ENCODE assay signal across 16 mouse cellular contexts in genomic region chr6:144875862-144876261, GRCm38 (mm10).
DNase-seq lines count a peak whose midpoint lies in the region; ATAC-seq lines count a peak whose summit lies in the region.
"Had no signal": no experiment of that assay in that cellular context is flagged by ENCODE, and none has a peak within 500 bp of the region (broad histone marks: within the 10 kb centered on the region; RNA-seq: fewer than 3 reads in every experiment).

No protein-coding gene starts in this region.

- DNase-seq in spleen, adult 12 weeks (ENCODE audit: low spot score), result peak; percentile 6
- DNase-seq in spleen, postnatal 4 days (ENCODE audit: low spot score in 2 of 2), result no peak
- no peak for DNase-seq in adrenal gland, adult 2 months
- DNase-seq in kidney, adult 11 months, result no peak
- no peak for DNase-seq in lung, postnatal 4 days
- DNase-seq: B cell, adult 2 months; cerebellum, adult 9-11 months; heart, postnatal 10 days; kidney, adult 2 months; kidney, postnatal 14 days; layer of hippocampus, postnatal 36 days; right cerebral cortex, postnatal 25 days had no signal

- ATAC-seq in erythroblast, adult 5-6 weeks (replicated peaks; ENCODE audit: low FRiP score, poor library complexity, severe bottlenecking), result peak; percentile 81
- peak; percentile 69 for ATAC-seq in megakaryocyte progenitor cell, adult 5-6 weeks (replicated peaks; ENCODE audit: poor library complexity)
- ATAC-seq: forebrain, embryonic 16.5 days; lung, postnatal 0 days had no signal
